ENCODE assay signal across 13 mouse cellular contexts in the genomic region with DNA sequence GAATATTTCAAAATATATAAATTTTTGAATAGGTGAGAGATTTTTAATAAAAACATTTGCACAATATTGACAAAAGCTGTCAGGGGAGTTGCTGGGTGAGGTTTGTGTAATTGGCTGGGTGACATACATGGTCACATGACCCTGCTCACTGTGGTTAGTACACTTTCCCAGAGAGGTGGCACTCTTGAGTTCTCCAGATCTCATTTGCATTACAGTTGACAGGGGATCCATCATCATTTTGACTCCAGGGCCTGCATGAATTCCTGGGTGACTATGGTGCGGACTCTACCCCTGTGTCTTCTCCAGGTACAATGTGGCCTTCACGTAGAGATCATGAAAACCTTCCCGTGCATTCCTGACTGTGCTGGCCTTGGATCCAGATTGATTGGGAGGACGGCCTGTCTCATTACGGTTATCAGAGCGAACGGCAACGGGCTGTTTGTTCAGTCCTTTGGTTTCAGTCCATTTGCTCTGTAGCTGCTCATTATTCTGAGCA.
A peak's percentile ranks its signal among the peaks of the same experiment; 100 is the strongest.
DNase-seq lines count a peak whose midpoint lies in the region; ATAC-seq and TF ChIP-seq lines count a peak whose summit lies in the region.
"Had no signal": no experiment of that assay in that cellular context is flagged by ENCODE, and none has a peak within 500 bp of the region (broad histone marks: within the 10 kb centered on the region; RNA-seq: fewer than 3 reads in every experiment).

No protein-coding gene starts in this region.

- peak; percentile 53 to 76 for DNase-seq in adrenal gland, adult (ENCODE audit: inconsistent age in 2 of 2, low spot score in 1 of 2)
- DNase-seq in adrenal gland, postnatal 25 days = no peak
- DNase-seq in liver, postnatal 0 days = peak; percentile 29
- DNase-seq in liver (no peak), adipocyte (ENCODE audit: low spot score) (peak; percentile 23)
- no peak for DNase-seq in ovary, postnatal 36 days (ENCODE audit: low spot score)
- no peak for DNase-seq in right cerebral cortex, postnatal 14 days
- DNase-seq: cerebellum, adult 8-10 months; gastrocnemius, postnatal 36 days; layer of hippocampus, postnatal 36 days; spleen, adult 18-20 months had no signal

- H3K36me3 ChIP-seq in liver, postnatal 0 days (replicated peaks; ENCODE audit: insufficient read depth, low read length) = 0 out of 2 replicates have a peak, but pooled peaks cover 2% of the 10 kb centered on the region
- no peaks in the 10 kb centered on the region for H3K36me3 ChIP-seq in midbrain, embryonic 15.5 days (replicated peaks)

- H3K9me3 ChIP-seq in liver, postnatal 0 days (ENCODE audit: low read length) = no peaks in the 10 kb centered on the region
- H3K9me3 ChIP-seq in midbrain, embryonic 15.5 days = no peaks in the 10 kb centered on the region
- H3K9me3 ChIP-seq: kidney, embryonic 15.5 days had no signal

- no peak overlapping the region for H3K4me3 ChIP-seq in liver, postnatal 0 days (ENCODE audit: low read depth, low read length)
- H3K4me3 ChIP-seq in midbrain, embryonic 15.5 days = no peak overlapping the region
- H3K4me3 ChIP-seq: kidney, embryonic 15.5 days had no signal

- peak; percentile 34 for TF ChIP-seq CTCF in liver, postnatal 0 days (IDR thresholded peaks at IDR 0.05; ENCODE audit: low read depth)

- peak overlapping the region; percentile 34; the same call in 1 of the 2 replicates for H3K27ac ChIP-seq in liver, postnatal 0 days (ENCODE audit: low read depth)
- H3K27ac ChIP-seq in midbrain, embryonic 15.5 days = peak overlapping the region; percentile 31
- H3K27ac ChIP-seq: kidney, embryonic 15.5 days had no signal

- peak; percentile 83 for ATAC-seq in liver, postnatal 0 days
- ATAC-seq in midbrain, embryonic 15.5 days (replicated peaks) = no peak

- peaks cover 18% of the 10 kb centered on the region for H3K4me1 ChIP-seq in liver, postnatal 0 days (ENCODE audit: insufficient read depth)
- peaks cover 29% of the 10 kb centered on the region for H3K4me1 ChIP-seq in midbrain, embryonic 15.5 days

- H3K9ac ChIP-seq in liver, postnatal 0 days (replicated peaks) = no peak overlapping the region; the same call in 1 of the 2 replicates
- no peak overlapping the region for H3K9ac ChIP-seq in midbrain, embryonic 15.5 days
- H3K9ac ChIP-seq: kidney, embryonic 15.5 days had no signal

- WGBS in liver, postnatal 0 days (ENCODE audit: insufficient replicate concordance) = 71% methylated on average over 8 of the region's 8 CpGs
- WGBS in midbrain, embryonic 15.5 days = 63% methylated on average over 8 of the region's 8 CpGs

- no peak overlapping the region for H3K4me2 ChIP-seq in liver, postnatal 0 days (ENCODE audit: low read depth, low read length)
- H3K4me2 ChIP-seq in midbrain, embryonic 15.5 days = no peak overlapping the region
- H3K4me2 ChIP-seq: kidney, embryonic 15.5 days had no signal

- no peak for TF ChIP-seq EP300 in liver, postnatal 0 days (IDR thresholded peaks at IDR 0.05; ENCODE audit: low read depth)

- H3K27me3 ChIP-seq in liver, postnatal 0 days (ENCODE audit: insufficient read depth, low read length) = no peaks in the 10 kb centered on the region
- H3K27me3 ChIP-seq in midbrain, embryonic 15.5 days (replicated peaks) = no peaks in the 10 kb centered on the region
- H3K27me3 ChIP-seq: kidney, embryonic 15.5 days had no signal

Comparison
In these comparisons a context has a peak if more than half of its experiments do, and no peak if none do; other contexts are left out.
1. DNase-seq: peak in adrenal gland, adult (2 of 2), liver, postnatal 0 days (single experiment) and adipocyte (single experiment); none in adrenal gland, postnatal 25 days (single experiment), liver (single experiment), ovary, postnatal 36 days (single experiment) and right cerebral cortex, postnatal 14 days (single experiment).